Mouse (Mus musculus) MEL (cell line): Measurements from ENCODE around the gene Etfbkmt. TPM values are rescaled to one million over a fixed set of nuclear protein-coding genes. Genes with fewer than 3 reads are reported as not detected.
"Not testable (repeated sequence)": the region's sequence is repeated elsewhere in the genome, so short reads cannot be mapped to it uniquely, and the experiment has no call there.

Source experiments
- DNase-seq: peaks from one replicate; pipeline ENCODE4 v3.0.0; 2011; ENCODE audit warnings: low read depth, low spot score
- H3K27ac ChIP-seq: 2 replicates; pipeline ENCODE4 v1.5.1; 2012; ENCODE audit warnings: low read depth, mild to moderate bottlenecking, control low read depth, low read length, moderate library complexity; ENCODE audit not compliant: control insufficient read depth
- H3K27me3 ChIP-seq, 2 experiments: fragments of 150-350 bp in 1 of 2; sonication (generic) in 1 of 2; 2 replicates each; pipeline ENCODE4 v1.6.1; 2012; ENCODE audit warnings: low read length in 2 of 2, mild to moderate bottlenecking in 2 of 2, improper control_type of control experiment in 1 of 2, moderate library complexity in 1 of 2; ENCODE audit not compliant: insufficient read depth in 2 of 2, control insufficient read depth in 1 of 2
- H3K36me3 ChIP-seq, 2 experiments: 2 replicates each; pipeline ENCODE4 v1.6.1; 2012 to 2014; ENCODE audit warnings: low read length in 2 of 2, improper control_type of control experiment in 1 of 2, inconsistent platforms in 1 of 2, mild to moderate bottlenecking in 1 of 2; ENCODE audit not compliant: insufficient read depth in 2 of 2, control insufficient read depth in 1 of 2
- H3K4me1 ChIP-seq, 2 experiments: fragments of 150-350 bp in 1 of 2; sonication (generic) in 1 of 2; 2 replicates each; pipeline ENCODE4 v1.6.1; 2012; ENCODE audit warnings: low read length in 2 of 2, improper control_type of control experiment in 1 of 2, mild to moderate bottlenecking in 1 of 2; ENCODE audit not compliant: insufficient read depth in 2 of 2, control insufficient read depth in 1 of 2
- H3K4me3 ChIP-seq, 2 experiments: fragments of 150-350 bp in 1 of 2; sonication (generic) in 1 of 2; 2 replicates each; pipeline ENCODE4 v1.5.1; 2012; ENCODE audit warnings: low read depth in 2 of 2, low read length in 2 of 2, mild to moderate bottlenecking in 2 of 2, moderate library complexity in 2 of 2, control low read depth in 1 of 2, improper control_type of control experiment in 1 of 2; ENCODE audit not compliant: control insufficient read depth in 1 of 2, insufficient read depth in 1 of 2
- H3K79me2 ChIP-seq: 2 replicates; pipeline ENCODE4 v1.6.1; 2012; ENCODE audit warnings: mild to moderate bottlenecking, low read length, moderate library complexity; ENCODE audit not compliant: control insufficient read depth, poor library complexity, insufficient read depth
- H3K9ac ChIP-seq: 2 replicates; pipeline ENCODE4 v1.6.1; 2012; ENCODE audit warnings: low read depth, mild to moderate bottlenecking, control low read depth, low read length, moderate library complexity; ENCODE audit not compliant: control insufficient read depth, poor library complexity, severe bottlenecking
- H3K9me3 ChIP-seq: fragments of 150-350 bp; sonication (generic); replicated peaks from 2 replicates; pipeline ENCODE4 v1.6.1; 2012; ENCODE audit warnings: mild to moderate bottlenecking, low read length, improper control_type of control experiment, moderate library complexity; ENCODE audit not compliant: insufficient read depth
- BHLHE40 ChIP-seq: IDR thresholded peaks from 2 replicates; pipeline ENCODE4 v1.6.1; 2012; ENCODE audit warnings: low read depth, mild to moderate bottlenecking, inconsistent platforms, low read length, improper control_type of control experiment, borderline replicate concordance
- E2F4 ChIP-seq: IDR thresholded peaks from 2 replicates; pipeline ENCODE4 v1.6.1; 2011; ENCODE audit warnings: low read depth, low read length, improper control_type of control experiment, borderline replicate concordance
- ELF1 ChIP-seq: IDR thresholded peaks from 2 replicates; pipeline ENCODE4 v1.6.1; 2014; ENCODE audit warnings: low read depth, mild to moderate bottlenecking, inconsistent platforms, low read length, improper control_type of control experiment, moderate library complexity
- MAFK ChIP-seq: IDR thresholded peaks from 2 replicates; pipeline ENCODE4 v1.6.1; 2011; ENCODE audit warnings: low read depth, mild to moderate bottlenecking, low read length, improper control_type of control experiment, borderline replicate concordance
- MAX ChIP-seq: IDR thresholded peaks from 2 replicates; pipeline ENCODE4 v1.6.1; 2011; ENCODE audit warnings: low read length, improper control_type of control experiment
- POLR2AphosphoS2 ChIP-seq: IDR thresholded peaks from 2 replicates; pipeline ENCODE4 v1.6.1; 2011; ENCODE audit warnings: low read length, improper control_type of control experiment
- SMC3 ChIP-seq: IDR thresholded peaks from 2 replicates; pipeline ENCODE4 v1.6.1; 2011; ENCODE audit warnings: low read depth, low read length, improper control_type of control experiment
- TCF12 ChIP-seq: IDR thresholded peaks from 2 replicates; pipeline ENCODE4 v1.6.1; 2014; ENCODE audit warnings: low read depth, mild to moderate bottlenecking, inconsistent platforms, low read length, improper control_type of control experiment, moderate library complexity
- ZKSCAN1 ChIP-seq: IDR thresholded peaks from 2 replicates; pipeline ENCODE4 v1.6.1; 2012; ENCODE audit warnings: low read depth, mild to moderate bottlenecking, inconsistent platforms, low read length, improper control_type of control experiment, moderate library complexity
- ZNF384 ChIP-seq: IDR thresholded peaks from 2 replicates; pipeline ENCODE4 v1.6.1; 2012; ENCODE audit warnings: low read depth, mild to moderate bottlenecking, inconsistent platforms, low read length, improper control_type of control experiment
- polyA plus RNA-seq, 2 experiments: library from polyadenylated mRNA; stranded (reverse) in 1 of 2; unstranded in 1 of 2; fragments of >175 nt in 1 of 2; fragments of >200 nt in 1 of 2; gene quantifications; 2 replicates each; pipeline versions ENCODE4 v1.2.1 to v1.2.4; 2012; ENCODE audit warnings: low replicate concordance in 2 of 2, low read depth in 1 of 2; ENCODE audit not compliant: insufficient read length in 2 of 2, insufficient read depth in 1 of 2, missing spikeins in 1 of 2
- total RNA-seq: library from RNA; depleted of rRNA; stranded (reverse); fragments of 300-350 nt; gene quantifications from 2 replicates; pipeline ENCODE4 v1.2.3, GENCODE M21; 2012

Etfbkmt gene
- total and polyA plus RNA-seq, 3 experiments, result 3.4 to 5.7 TPM; not detected in 1

DNA sequence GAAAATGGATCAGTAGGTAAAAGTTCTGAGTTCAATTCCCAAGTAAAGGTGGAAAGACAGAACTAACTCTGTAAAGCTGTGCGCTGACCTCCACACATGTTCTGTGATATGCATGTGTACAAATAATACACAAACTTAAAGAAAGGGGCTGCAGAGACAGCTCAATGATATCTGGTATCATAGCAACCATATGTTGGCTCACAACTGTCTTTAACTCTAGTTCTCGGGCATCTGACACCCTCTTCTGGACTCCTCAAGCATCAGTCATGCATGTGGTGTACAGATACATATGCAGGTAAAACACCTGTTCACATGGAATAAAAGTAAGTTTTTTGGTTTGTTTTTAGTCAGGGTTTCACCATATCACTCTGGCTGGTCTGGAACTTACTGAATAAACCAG, 28.8 kb downstream of the Etfbkmt start:
- no peak for DNase-seq
- no peaks in the 10 kb centered on the region for H3K9me3 ChIP-seq
- no peaks in the 10 kb centered on the region for H3K79me2 ChIP-seq
- H3K36me3 ChIP-seq, result peaks cover 0 to 7% of the 10 kb centered on the region in 2 experiments; a peak in 3 of 4 replicates
- H3K9ac ChIP-seq, result no peak overlapping the region
- H3K4me1 ChIP-seq, result no peaks in the 10 kb centered on the region; a peak in 1 of 4 replicates
- no peak overlapping the region for H3K27ac ChIP-seq
- TF ChIP-seq TCF12 (no peak), ZNF384 (no peak), MAX (no peak), ZKSCAN1 (no peak), SMC3 (no peak), E2F4 (no peak), MAFK (no peak), ELF1 (no peak), BHLHE40 (no peak)
- H3K27me3 ChIP-seq, result no peaks in the 10 kb centered on the region
- H3K4me3 ChIP-seq, result no peak overlapping the region

DNA sequence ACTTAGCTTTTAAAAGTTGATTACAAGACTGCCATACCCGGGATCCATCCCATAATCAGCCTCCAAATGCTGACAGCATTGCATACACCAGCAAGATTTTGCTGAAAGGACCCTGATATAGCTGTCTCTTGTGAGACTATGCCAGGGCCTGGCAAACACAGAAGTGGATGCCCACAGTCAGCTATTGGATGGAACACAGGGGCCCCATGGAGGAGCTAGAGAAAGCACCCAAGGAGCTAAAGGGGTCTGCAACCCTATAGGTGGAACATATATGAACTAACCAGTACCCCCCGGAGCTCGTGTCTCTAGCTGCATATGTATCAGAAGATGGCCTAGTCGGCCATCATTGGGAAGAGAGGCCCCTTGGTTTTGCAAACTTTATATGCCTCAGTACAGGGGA, 30.3 kb downstream of the Etfbkmt start:
- DNase-seq, H3K9ac ChIP-seq, H3K9me3 ChIP-seq, H3K36me3 ChIP-seq, H3K79me2 ChIP-seq, H3K27ac ChIP-seq, H3K27me3 ChIP-seq, H3K4me3 ChIP-seq, H3K4me1 ChIP-seq: not testable (repeated sequence)

DNA sequence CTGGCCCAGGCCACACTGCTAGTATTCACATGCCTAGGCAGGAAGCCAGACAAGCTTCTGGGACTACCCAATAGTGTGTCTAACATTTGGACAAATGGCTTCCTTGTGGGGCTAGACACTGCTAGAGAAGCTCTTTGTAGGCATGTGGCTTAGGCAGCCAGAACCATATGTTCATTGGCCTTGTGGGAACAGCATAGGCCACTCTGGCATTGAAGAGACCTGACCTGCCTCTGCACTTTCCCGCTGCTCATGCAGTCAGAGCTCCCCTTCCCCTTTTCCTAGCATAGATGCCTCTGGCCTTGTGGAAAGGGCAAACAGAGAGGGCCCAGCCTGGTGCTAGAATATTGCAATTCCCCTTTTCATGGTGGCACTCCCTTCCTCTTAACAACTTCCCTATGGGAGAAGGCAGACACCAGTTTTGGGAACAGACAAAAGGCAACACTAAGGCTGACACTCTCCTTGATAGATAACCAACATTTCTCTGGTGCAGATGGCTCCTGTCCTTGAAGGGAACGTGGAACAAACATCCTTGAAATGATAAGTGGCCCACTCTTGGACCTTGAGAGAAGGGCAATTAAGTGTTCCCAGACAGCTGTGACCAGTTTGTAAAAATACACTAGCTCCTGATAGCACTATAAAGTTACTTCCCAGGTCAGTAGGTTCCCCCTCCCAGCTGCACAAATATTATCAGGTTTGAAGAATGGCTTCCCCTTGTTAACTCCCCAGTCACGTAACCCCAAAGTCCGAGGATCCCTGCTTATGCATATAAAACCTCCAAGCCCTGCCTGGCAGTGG, 34.4 kb downstream of the Etfbkmt start:
- Histone ChIP-seq H3K4me1 (peaks cover 0 to 12% of the 10 kb centered on the region in 2 experiments; a peak in 2 of 4 replicates), H3K4me3 (no peak overlapping the region), H3K79me2 (no peaks in the 10 kb centered on the region), H3K9me3 (no peaks in the 10 kb centered on the region), H3K36me3 (peaks cover 5 to 10% of the 10 kb centered on the region in 2 experiments; a peak in 3 of 4 replicates), H3K9ac (no peak overlapping the region), H3K27ac (no peak overlapping the region), H3K27me3 (no peaks in the 10 kb centered on the region)
- no peak for DNase-seq
- TF ChIP-seq POLR2AphosphoS2 (no peak), TCF12 (no peak)
